Mouse (Mus musculus) bone marrow macrophage, adult 2 months (primary cell): ENCODE results near the gene Ccnb2.

ENCODE experiments used
- CTCF ChIP-seq: IDR thresholded peaks from 2 replicates; pipeline ENCODE4 v1.5.1; 2012; ENCODE audit warnings: low read depth, mild to moderate bottlenecking, low read length, moderate library complexity
- POLR2A ChIP-seq: IDR thresholded peaks from 2 replicates; pipeline ENCODE4 v1.6.1; 2012; ENCODE audit warnings: mild to moderate bottlenecking, low read depth, low read length, borderline replicate concordance

DNA sequence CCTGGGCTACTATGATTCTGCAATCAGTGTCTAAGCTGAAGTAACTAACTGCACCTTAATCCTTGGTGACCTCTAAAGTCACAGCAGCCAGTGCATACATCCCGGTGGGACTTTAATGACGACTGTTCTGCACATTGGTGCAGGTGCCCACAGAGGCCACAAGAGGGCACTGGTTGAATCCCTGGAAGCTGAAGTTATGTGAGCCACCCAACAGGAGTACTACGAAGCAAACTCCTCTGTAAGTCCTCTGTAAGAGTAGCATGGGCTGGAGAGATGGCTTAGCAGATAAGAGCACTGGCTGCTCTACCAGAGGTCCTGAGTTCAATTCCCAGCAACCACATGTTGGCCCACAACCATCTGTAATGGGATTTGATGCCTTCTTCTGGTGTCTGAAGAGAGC is 4.9 kb downstream of the Ccnb2 start:
- TF ChIP-seq CTCF: peak; percentile 40
- TF ChIP-seq POLR2A: no peak
